Mouse (Mus musculus) midbrain, embryonic 16.5 days (tissue): ENCODE results near the gene Dock7. TPM values are rescaled to one million over a fixed set of nuclear protein-coding genes. Genes with fewer than 3 reads are reported as not detected.

Experiments
- ATAC-seq: fragments of 200-750 bp; cut with Nextera tagmentation; 2 replicates; pipeline ENCODE4 v1.8.0; 2017; ENCODE audit warnings: moderate TSS enrichment
- H3K27ac ChIP-seq: fragments of 300-500 bp; sonication (generic); 2 replicates; pipeline ENCODE4 v1.5.1; 2014; ENCODE audit warnings: mild to moderate bottlenecking, low read length, mixed read lengths
- H3K27me3 ChIP-seq: fragments of 300-500 bp; sonication (generic); 2 replicates; pipeline ENCODE4 v1.6.1; 2014; ENCODE audit warnings: low read depth, low read length, mixed read lengths; ENCODE audit not compliant: control insufficient read depth, insufficient read depth
- H3K36me3 ChIP-seq: fragments of 300-500 bp; sonication (generic); 2 replicates; pipeline ENCODE4 v1.6.1; 2014; ENCODE audit warnings: mild to moderate bottlenecking, low read length, moderate library complexity, mixed read lengths; ENCODE audit not compliant: control insufficient read depth, insufficient read depth
- H3K4me1 ChIP-seq: fragments of 300-500 bp; sonication (generic); 2 replicates; pipeline ENCODE4 v1.6.1; 2014; ENCODE audit warnings: mild to moderate bottlenecking, low read length, mixed read lengths; ENCODE audit not compliant: control insufficient read depth, insufficient read depth
- H3K4me2 ChIP-seq: fragments of 300-500 bp; sonication (generic); 2 replicates; pipeline ENCODE4 v1.6.1; 2014; ENCODE audit warnings: mild to moderate bottlenecking, low read length, mixed read lengths
- H3K4me3 ChIP-seq: fragments of 300-500 bp; sonication (generic); 2 replicates; pipeline ENCODE4 v1.5.1; 2014; ENCODE audit warnings: low read depth, mild to moderate bottlenecking, low read length, moderate library complexity, mixed read lengths
- H3K9ac ChIP-seq: fragments of 300-500 bp; sonication (generic); 2 replicates; pipeline ENCODE4 v1.6.1; 2014; ENCODE audit warnings: low read depth, low read length, mixed read lengths
- H3K9me3 ChIP-seq: fragments of 300-500 bp; sonication (generic); replicated peaks from 2 replicates; pipeline ENCODE4 v1.6.1; 2014; ENCODE audit warnings: mild to moderate bottlenecking, low read length, mixed read lengths; ENCODE audit not compliant: control insufficient read depth, poor library complexity, severe bottlenecking
- WGBS: fragments of 180-500 bp; shearing (Covaris S2); extraction: QIAGEN DNeasy Blood & Tissue Kit; methylation state at CpG from one replicate; pipeline ENCODE4 v1.1.7; 2014; 5-methylcytosine and 5-hydroxymethylcytosine counted together
- polyA plus RNA-seq: library from polyadenylated mRNA; unstranded; fragments of >200 nt; fragmentation: Nextera tagmentation; extraction: Ambion mirVana; gene quantifications from 2 replicates; pipeline ENCODE4 v1.2.1, GENCODE M21; 2015

Gene Dock7
- polyA plus RNA-seq, 1 experiment from 2014 or later = 64.4 TPM

DNA sequence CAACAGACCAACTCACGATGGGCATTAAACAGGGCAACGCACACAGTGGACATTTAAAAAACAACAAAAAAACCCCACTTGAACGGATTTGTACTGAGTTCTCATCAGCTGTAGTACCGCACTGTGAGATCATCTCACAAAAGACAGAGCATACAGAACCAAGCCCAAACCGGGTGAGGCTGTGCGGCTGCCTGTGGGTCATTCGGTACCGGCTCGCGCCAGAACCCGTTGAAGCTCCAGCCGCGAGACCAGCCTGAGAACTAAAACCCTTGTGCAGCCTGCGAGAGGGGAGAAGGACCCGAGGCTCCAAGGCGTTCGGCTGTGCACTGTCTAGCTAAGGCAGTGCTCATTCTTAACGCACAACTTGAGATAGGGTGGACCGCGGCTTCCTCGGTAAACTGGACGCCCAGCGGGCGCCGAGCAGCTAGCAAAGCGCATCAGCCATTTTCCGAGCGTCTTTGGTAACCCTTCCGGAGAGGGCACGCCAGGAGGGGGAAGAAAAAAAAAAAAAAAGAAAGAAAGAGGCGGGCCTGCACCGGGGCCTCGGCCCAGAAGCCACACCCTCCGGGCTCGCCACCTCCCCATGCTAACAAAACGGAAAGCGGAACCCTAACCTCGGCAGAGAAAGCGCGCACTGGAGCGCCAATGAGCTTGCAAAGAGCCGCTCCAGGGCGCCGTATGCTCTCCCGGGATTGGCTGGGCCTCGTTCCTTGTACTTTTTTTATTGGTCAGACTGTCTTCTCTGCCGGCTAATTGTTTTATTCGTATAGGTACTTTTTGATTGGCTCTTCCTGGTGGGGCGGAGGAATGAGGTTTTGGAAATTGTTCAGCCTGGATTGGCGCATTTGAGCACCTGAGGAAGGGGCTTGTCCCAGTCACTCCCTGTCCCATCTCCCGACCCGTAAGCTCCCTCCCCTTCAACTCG is 197.8 kb downstream of the Dock7 start:
- Histone ChIP-seq H3K9ac (peak overlapping the region; percentile 87), H3K9me3 (no peaks in the 10 kb centered on the region), H3K4me3 (peak overlapping the region; percentile 88), H3K27ac (peak overlapping the region; percentile 100), H3K4me2 (peak overlapping the region; percentile 90), H3K27me3 (no peaks in the 10 kb centered on the region), H3K36me3 (no peaks in the 10 kb centered on the region), H3K4me1 (peaks cover 19% of the 10 kb centered on the region)
- WGBS = under 1% methylated on average over 53 of the region's 53 CpGs
- peak; percentile 96 for ATAC-seq

- H3K36me3 ChIP-seq = no peaks in the 10 kb centered on the region
- H3K9me3 ChIP-seq = no peaks in the 10 kb centered on the region
- H3K4me1 ChIP-seq = peaks cover 19% of the 10 kb centered on the region
- H3K4me3 ChIP-seq = peak overlapping the region; percentile 88
- ATAC-seq = peak; percentile 19; the same call in 1 of the 2 replicates
- peak overlapping the region; percentile 100 for H3K27ac ChIP-seq
- 14% methylated on average over 18 of the region's 18 CpGs for WGBS
- H3K9ac ChIP-seq = peak overlapping the region; percentile 85
- H3K4me2 ChIP-seq = peak overlapping the region; percentile 90
- H3K27me3 ChIP-seq = no peaks in the 10 kb centered on the region
Measured at GRCm38 (mm10) chr4:98922061-98922642, 198.6 kb downstream of the Dock7 start.

DNA sequence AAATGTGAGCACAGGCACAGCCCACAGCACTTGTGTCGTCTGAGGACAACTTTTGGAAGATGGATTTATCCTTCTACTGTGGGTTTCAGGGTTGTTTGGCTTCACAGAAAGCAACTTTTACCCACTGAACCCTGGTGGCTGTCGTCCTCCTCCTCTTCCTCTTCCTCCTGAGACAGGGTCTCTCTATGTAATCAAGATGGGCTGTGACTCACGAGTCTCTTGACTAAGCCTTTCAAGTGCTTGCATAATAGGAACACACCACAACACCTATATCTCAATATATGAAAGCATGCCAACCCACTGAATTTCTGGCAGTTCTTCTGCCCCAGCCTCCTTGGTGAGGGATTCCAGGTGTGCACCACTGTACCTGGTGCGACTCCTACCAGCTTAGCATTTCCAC is 199.8 kb downstream of the Dock7 start:
- Histone ChIP-seq H3K9ac (no peak overlapping the region), H3K27me3 (no peaks in the 10 kb centered on the region), H3K4me1 (peaks cover 18% of the 10 kb centered on the region), H3K36me3 (no peaks in the 10 kb centered on the region), H3K4me3 (no peak overlapping the region), H3K4me2 (no peak overlapping the region), H3K9me3 (no peaks in the 10 kb centered on the region), H3K27ac (no peak overlapping the region)
- ATAC-seq = no peak
- 85% methylated on average over 4 of the region's 4 CpGs for WGBS

DNA sequence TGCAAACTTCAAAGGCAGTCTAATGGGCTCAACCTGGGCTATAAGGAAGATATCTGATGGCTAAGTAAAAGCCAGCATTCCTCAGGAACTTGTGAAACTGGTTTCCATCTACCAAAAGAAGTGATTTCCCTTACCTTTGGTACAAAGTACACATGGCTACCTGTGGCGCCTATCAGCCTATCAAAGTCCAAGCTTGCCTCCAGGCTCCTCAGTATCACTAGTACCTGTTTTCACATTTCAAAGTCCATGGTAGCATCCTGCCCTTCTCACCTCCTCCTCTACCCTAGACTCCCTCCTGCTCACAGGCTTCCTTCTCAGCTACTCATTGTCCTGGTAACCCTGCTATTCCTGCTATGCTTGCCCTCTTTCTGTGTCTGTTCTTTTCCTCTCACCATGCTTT is 202.5 kb downstream of the Dock7 start:
- Histone ChIP-seq H3K36me3 (no peaks in the 10 kb centered on the region), H3K9ac (no peak overlapping the region), H3K4me1 (0 out of 2 replicates have a peak, but pooled peaks cover 3% of the 10 kb centered on the region), H3K27me3 (no peaks in the 10 kb centered on the region), H3K4me2 (no peak overlapping the region), H3K4me3 (no peak overlapping the region), H3K27ac (no peak overlapping the region), H3K9me3 (no peaks in the 10 kb centered on the region)
- no peak for ATAC-seq
- WGBS = 88% methylated on average over 1 of the region's 1 CpGs

DNA sequence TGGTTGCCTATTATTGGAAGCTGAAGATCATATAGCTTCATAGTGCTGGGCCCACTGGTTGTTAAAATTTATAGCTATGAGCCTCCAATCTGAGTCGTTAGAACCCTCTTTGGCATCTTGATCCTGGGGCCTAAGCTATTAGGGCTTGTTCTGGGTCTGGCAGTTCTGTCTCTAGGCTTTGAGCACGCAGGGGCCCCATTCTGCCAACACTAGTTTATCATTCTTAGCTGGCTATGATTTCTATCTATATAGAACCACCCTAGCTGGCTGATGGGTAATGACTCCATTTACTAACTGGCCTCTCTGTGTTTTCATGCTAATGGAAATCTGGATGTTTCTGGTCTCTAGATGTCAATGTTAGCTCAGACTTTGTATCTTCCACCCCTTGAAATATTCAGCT is 203.0 kb downstream of the Dock7 start:
- H3K4me1 ChIP-seq = 0 out of 2 replicates have a peak, but pooled peaks cover 3% of the 10 kb centered on the region
- H3K36me3 ChIP-seq = no peaks in the 10 kb centered on the region
- no peak overlapping the region for H3K9ac ChIP-seq
- WGBS = 79% methylated on average over 2 of the region's 2 CpGs
- no peaks in the 10 kb centered on the region for H3K27me3 ChIP-seq
- H3K27ac ChIP-seq = no peak overlapping the region
- H3K4me2 ChIP-seq = no peak overlapping the region
- H3K4me3 ChIP-seq = no peak overlapping the region
- H3K9me3 ChIP-seq = no peaks in the 10 kb centered on the region
- no peak for ATAC-seq

DNA sequence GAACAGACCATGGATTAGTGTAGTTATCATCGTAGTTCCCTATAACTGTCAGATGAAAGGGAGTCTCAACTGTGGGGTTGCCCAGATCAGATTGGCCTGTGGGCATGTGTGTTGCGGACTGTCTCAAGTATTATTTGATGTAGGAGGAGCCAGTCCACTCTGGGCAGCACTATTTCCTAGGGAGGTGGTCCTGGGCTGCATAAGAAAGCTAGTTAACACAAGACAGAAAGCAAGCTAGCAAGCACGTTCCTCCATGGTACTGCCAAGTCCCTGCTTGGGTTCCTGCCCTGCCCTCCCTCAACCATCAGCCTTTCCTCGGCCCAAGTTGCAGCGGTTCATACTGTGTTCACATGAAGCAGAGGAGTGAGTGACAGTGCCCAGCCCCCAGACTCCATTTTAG is 210.5 kb downstream of the Dock7 start:
- 89% methylated on average over 5 of the region's 5 CpGs for WGBS
- no peaks in the 10 kb centered on the region for H3K36me3 ChIP-seq
- no peak for ATAC-seq
- H3K27ac ChIP-seq = no peak overlapping the region
- no peak overlapping the region for H3K4me3 ChIP-seq
- H3K27me3 ChIP-seq = no peaks in the 10 kb centered on the region
- H3K4me2 ChIP-seq = no peak overlapping the region
- H3K4me1 ChIP-seq = no peaks in the 10 kb centered on the region
- H3K9ac ChIP-seq = no peak overlapping the region
- no peaks in the 10 kb centered on the region for H3K9me3 ChIP-seq

- ATAC-seq = peak; percentile 86
- no peaks in the 10 kb centered on the region for H3K27me3 ChIP-seq
- H3K4me1 ChIP-seq = no peaks in the 10 kb centered on the region
- no peak overlapping the region for H3K27ac ChIP-seq
- H3K4me2 ChIP-seq = no peak overlapping the region
- no peak overlapping the region for H3K9ac ChIP-seq
- WGBS = 22% methylated on average over 10 of the region's 10 CpGs
- no peaks in the 10 kb centered on the region for H3K36me3 ChIP-seq
- no peaks in the 10 kb centered on the region for H3K9me3 ChIP-seq
- H3K4me3 ChIP-seq = no peak overlapping the region
Measured at GRCm38 (mm10) chr4:98887148-98887547, 233.6 kb downstream of the Dock7 start.
